Mouse (Mus musculus): ENCODE results near the gene Rnaseh2c.

- TF ChIP-seq CTCF (IDR thresholded peaks at IDR 0.05; ENCODE audit: extremely low read depth, insufficient read depth, insufficient read length, insufficient replicate concordance) (no peak), POLR2A (IDR thresholded peaks at IDR 0.05; ENCODE audit: low read depth, low read length) (no peak)
Measured at GRCm38 (mm10) chr19:5599224-5599623, 2.4 kb upstream of the Rnaseh2c start.

Measured in spleen, adult 2 months (tissue).